Mouse (Mus musculus) liver, embryonic 14.5 days (tissue): ENCODE data around the gene Prkab2. TPM values are rescaled to one million over a fixed set of nuclear protein-coding genes. Genes with fewer than 3 reads are reported as not detected.

Source experiments
- ATAC-seq: fragments of 200-750 bp; cut with Nextera tagmentation; 2 replicates; pipeline ENCODE4 v1.8.0; 2017; ENCODE audit warnings: moderate number of reproducible peaks, mild to moderate bottlenecking, moderate library complexity; ENCODE audit not compliant: insufficient read depth
- DNase-seq, 3 experiments: peaks; one replicate each; pipeline ENCODE4 v3.0.0-alpha.2; 2012 to 2013; ENCODE audit warnings: low read depth in 3 of 3, low spot score in 3 of 3
- H3K27ac ChIP-seq: fragments of 300-500 bp; sonication (generic); 2 replicates; pipeline ENCODE4 v1.5.1; 2014; ENCODE audit warnings: moderate library complexity, mild to moderate bottlenecking, control low read depth, inconsistent platforms
- H3K27me3 ChIP-seq: fragments of 300-500 bp; sonication (generic); 2 replicates; pipeline ENCODE4 v1.6.1; 2014; ENCODE audit warnings: mild to moderate bottlenecking, low read length, moderate library complexity; ENCODE audit not compliant: control insufficient read depth, insufficient read depth
- H3K36me3 ChIP-seq: fragments of 300-500 bp; sonication (generic); replicated peaks from 2 replicates; pipeline ENCODE4 v1.6.1; 2014; ENCODE audit warnings: low read depth; ENCODE audit not compliant: control insufficient read depth, insufficient read depth
- H3K4me1 ChIP-seq, 2 experiments: fragments of 200-500 bp in 1 of 2; fragments of 300-500 bp in 1 of 2; sonication (generic) in 1 of 2; replicated peaks; 2 replicates each; pipeline ENCODE4 v1.6.1; 2012 to 2014; ENCODE audit warnings: antibody characterized with exemption in 1 of 2, inconsistent platforms in 1 of 2, low read length in 1 of 2; ENCODE audit not compliant: control insufficient read depth in 2 of 2, insufficient read depth in 2 of 2
- H3K4me2 ChIP-seq: fragments of 300-500 bp; sonication (generic); 2 replicates; pipeline ENCODE4 v1.6.1; 2014; ENCODE audit warnings: low read depth, mild to moderate bottlenecking, control low read depth, moderate library complexity
- H3K4me3 ChIP-seq, 2 experiments: fragments of 200-500 bp in 1 of 2; fragments of 300-500 bp in 1 of 2; sonication (generic) in 1 of 2; 2 replicates each; pipeline ENCODE4 v1.5.1; 2012 to 2014; ENCODE audit warnings: low read depth in 2 of 2, low read length in 2 of 2, mild to moderate bottlenecking in 2 of 2, control low read depth in 1 of 2, inconsistent platforms in 1 of 2, moderate library complexity in 1 of 2; ENCODE audit not compliant: insufficient read depth in 1 of 2
- H3K9ac ChIP-seq: fragments of 300-500 bp; sonication (generic); replicated peaks from 2 replicates; pipeline ENCODE4 v1.6.1; 2014; ENCODE audit warnings: mild to moderate bottlenecking, control low read depth, moderate library complexity
- H3K9me3 ChIP-seq: fragments of 300-500 bp; sonication (generic); 2 replicates; pipeline ENCODE4 v1.6.1; 2016; ENCODE audit warnings: low read length, mixed read lengths; ENCODE audit not compliant: control insufficient read depth
- CTCF ChIP-seq: IDR thresholded peaks from 2 replicates; pipeline ENCODE4 v1.5.1; 2016; ENCODE audit warnings: antibody characterized with exemption, low read depth, control low read depth
- EP300 ChIP-seq: IDR thresholded peaks from 2 replicates; pipeline ENCODE4 v1.6.1; 2016; ENCODE audit warnings: antibody characterized with exemption, low read depth
- WGBS: fragments of 180-500 bp; shearing (Covaris S2); extraction: QIAGEN DNeasy Blood & Tissue Kit; methylation state at CpG from one replicate; pipeline ENCODE4 v1.1.7; 2014; ENCODE audit not compliant: insufficient replicate concordance; 5-methylcytosine and 5-hydroxymethylcytosine counted together
- polyA plus RNA-seq, 2 experiments: library from polyadenylated mRNA; depleted of rRNA in 1 of 2; stranded (reverse) in 1 of 2; unstranded in 1 of 2; fragments of >200 nt; fragmentation: Nextera tagmentation in 1 of 2; extraction: Ambion mirVana in 1 of 2; gene quantifications; 2 replicates each; pipeline versions ENCODE4 v1.2.1 to v1.2.3; 2012 to 2014

Gene Prkab2
- polyA plus RNA-seq, 2 experiments, result 1.1 to 2.1 TPM

GRCm38 (mm10) chr3:97633456-97633855 lies 24.5 kb upstream of the Prkab2 start:
- Histone ChIP-seq H3K4me3 (no peak overlapping the region), H3K27ac (no peak overlapping the region), H3K9me3 (no peaks in the 10 kb centered on the region), H3K4me2 (no peak overlapping the region), H3K9ac (no peak overlapping the region), H3K4me1 (peaks cover 4 to 9% of the 10 kb centered on the region in 2 experiments; a peak in 2 of 4 replicates), H3K27me3 (no peaks in the 10 kb centered on the region), H3K36me3 (no peaks in the 10 kb centered on the region)
- no peak for TF ChIP-seq CTCF
- no peak for TF ChIP-seq EP300
- ATAC-seq (no peak), DNase-seq (no peak)
- WGBS, result 52% methylated on average over 4 of the region's 4 CpGs

- Histone ChIP-seq H3K4me2 (no peak overlapping the region), H3K9me3 (no peaks in the 10 kb centered on the region), H3K36me3 (no peaks in the 10 kb centered on the region), H3K27me3 (no peaks in the 10 kb centered on the region), H3K4me1 (peaks cover 0 to 4% of the 10 kb centered on the region in 2 experiments; a peak in 1 of 4 replicates), H3K4me3 (no peak overlapping the region), H3K9ac (no peak overlapping the region), H3K27ac (no peak overlapping the region)
- no peak for TF ChIP-seq EP300
- TF ChIP-seq CTCF, result 0 out of 2 replicates have a peak, but pooled peaks have one; percentile 4
- DNase-seq (no peak), ATAC-seq (no peak)
- WGBS, result 66% methylated on average over 3 of the region's 3 CpGs
These were observed 23.7 kb upstream of the Prkab2 start for GRCm38 (mm10) chr3:97634288-97634761.

DNA sequence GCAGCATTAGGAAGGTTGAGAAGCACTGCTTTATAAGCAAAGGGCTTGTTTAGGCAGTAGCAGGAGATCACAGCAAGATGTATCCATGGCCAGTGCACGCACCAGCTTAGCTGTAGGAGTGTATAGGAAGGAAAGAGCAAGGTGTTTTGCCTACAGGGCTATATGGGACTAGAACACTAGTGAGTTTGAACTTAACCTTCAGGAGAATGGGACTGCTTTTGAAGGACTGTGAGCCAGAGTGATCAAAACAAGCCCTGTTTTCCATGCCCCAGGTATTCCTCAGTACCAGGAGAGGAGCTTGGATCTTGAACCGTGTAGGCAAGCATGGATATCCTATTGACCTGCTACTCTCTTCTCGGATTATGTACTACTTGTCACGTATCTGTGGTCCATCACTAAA lies 16.6 kb upstream of the Prkab2 start:
- H3K4me2 ChIP-seq, result no peak overlapping the region

DNA sequence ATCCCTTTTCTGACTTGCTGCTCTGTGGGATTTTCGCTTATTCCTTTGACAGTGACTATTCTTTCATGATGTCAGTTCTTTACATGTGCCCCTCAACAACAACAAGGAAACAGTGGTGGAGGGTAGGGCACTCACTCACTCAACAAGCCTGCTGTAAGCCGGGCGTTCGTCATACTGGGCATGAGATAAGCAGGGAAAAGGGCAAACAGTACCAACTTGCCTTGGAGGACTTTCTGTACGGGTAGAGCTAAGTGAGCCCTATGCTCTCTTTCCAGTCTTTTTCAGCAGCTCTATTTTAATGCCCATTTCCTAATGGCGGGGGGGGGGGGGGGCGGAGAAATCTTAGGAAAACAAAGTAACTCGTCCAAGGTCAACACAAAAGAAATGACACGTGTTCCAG lies 16.0 kb upstream of the Prkab2 start:
- no peak overlapping the region for H3K4me3 ChIP-seq
- WGBS, result 59% methylated on average over 9 of the region's 9 CpGs
- no peak overlapping the region for H3K4me2 ChIP-seq
- H3K27me3 ChIP-seq, result no peaks in the 10 kb centered on the region
- H3K4me1 ChIP-seq, result no peaks in the 10 kb centered on the region
- no peak for ATAC-seq
- no peak for DNase-seq
- TF ChIP-seq EP300 (no peak), CTCF (no peak)
- no peaks in the 10 kb centered on the region for H3K9me3 ChIP-seq
- H3K9ac ChIP-seq, result no peak overlapping the region
- H3K36me3 ChIP-seq, result no peaks in the 10 kb centered on the region
- H3K27ac ChIP-seq, result no peak overlapping the region

More for the DNA sequence above, 16.6 kb upstream of the Prkab2 start:
- no peak for DNase-seq
- Histone ChIP-seq H3K9ac (no peak overlapping the region), H3K4me3 (no peak overlapping the region), H3K9me3 (no peaks in the 10 kb centered on the region), H3K27me3 (no peaks in the 10 kb centered on the region), H3K36me3 (no peaks in the 10 kb centered on the region), H3K27ac (no peak overlapping the region), H3K4me1 (no peaks in the 10 kb centered on the region)
- no peak for TF ChIP-seq EP300
- no peak for TF ChIP-seq CTCF
- WGBS, result 70% methylated on average over 4 of the region's 4 CpGs
- ATAC-seq, result no peak

DNA sequence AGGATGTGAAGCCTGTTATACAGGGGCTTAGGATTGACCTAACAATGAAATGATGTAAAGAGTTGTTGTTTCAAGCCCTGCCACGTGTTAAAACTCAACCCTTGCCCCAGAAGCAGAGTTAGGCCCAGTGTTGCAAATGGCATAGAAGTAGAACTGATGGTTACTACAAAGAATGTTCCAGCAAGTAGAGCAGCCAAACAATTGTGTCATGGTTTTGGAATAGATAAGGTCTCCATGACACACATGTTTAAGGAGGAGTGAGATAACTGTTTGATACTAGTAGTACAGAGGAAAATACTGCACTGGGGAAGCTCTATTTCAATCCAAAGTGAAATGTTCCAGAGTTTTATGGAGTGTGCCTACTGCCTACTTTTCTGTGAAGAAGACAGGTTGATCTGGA lies 9.5 kb upstream of the Prkab2 start:
- DNase-seq (no peak), ATAC-seq (no peak)
- Histone ChIP-seq H3K4me1 (no peaks in the 10 kb centered on the region), H3K27ac (no peak overlapping the region), H3K27me3 (no peaks in the 10 kb centered on the region), H3K36me3 (no peaks in the 10 kb centered on the region), H3K4me3 (no peak overlapping the region), H3K9me3 (no peaks in the 10 kb centered on the region), H3K4me2 (no peak overlapping the region), H3K9ac (no peak overlapping the region)
- 44% methylated on average over 1 of the region's 1 CpGs for WGBS
- TF ChIP-seq CTCF, result no peak
- no peak for TF ChIP-seq EP300
